Mouse (Mus musculus): ENCODE results near the gene Cck. TPM values are rescaled to one million over a fixed set of nuclear protein-coding genes. Genes with fewer than 3 reads are reported as not detected.

Cck gene
- polyA plus RNA-seq, 1 experiment from 2014 or later = 1.1 TPM

GRCm38 (mm10) chr9:121446431-121446831 lies 49.1 kb downstream of the Cck start:
- H3K9me3 ChIP-seq (replicated peaks; ENCODE audit: control insufficient read depth, low read length) = no peaks in the 10 kb centered on the region

GRCm38 (mm10) chr9:121445364-121445763 lies 50.1 kb downstream of the Cck start:
- no peaks in the 10 kb centered on the region for H3K27me3 ChIP-seq (ENCODE audit: control insufficient read depth, insufficient read depth, low read depth, low read length)
- H3K4me1 ChIP-seq (ENCODE audit: control insufficient read depth, low read depth, low read length) = peaks cover 4% of the 10 kb centered on the region
- no peak overlapping the region for H3K4me3 ChIP-seq (ENCODE audit: low read depth, low read length)
- 67% methylated on average over 2 of the region's 2 CpGs for WGBS (ENCODE audit: insufficient replicate concordance)
- no peak overlapping the region for H3K9ac ChIP-seq (ENCODE audit: low read depth, low read length)
- ATAC-seq (ENCODE audit: low read depth) = peak; percentile 77
- H3K27ac ChIP-seq (ENCODE audit: low read length) = no peak overlapping the region
- no peak overlapping the region for H3K4me2 ChIP-seq (ENCODE audit: low read depth, low read length)
- no peaks in the 10 kb centered on the region for H3K9me3 ChIP-seq (replicated peaks; ENCODE audit: control insufficient read depth, low read length)
- peaks cover 5% of the 10 kb centered on the region; the same call in 1 of the 2 replicates for H3K36me3 ChIP-seq (ENCODE audit: control insufficient read depth, insufficient read depth)

More at GRCm38 (mm10) chr9:121446431-121446831, 49.1 kb downstream of the Cck start:
- Histone ChIP-seq H3K9ac (ENCODE audit: low read depth, low read length) (no peak overlapping the region), H3K4me1 (ENCODE audit: control insufficient read depth, low read depth, low read length) (peaks cover 4% of the 10 kb centered on the region), H3K36me3 (ENCODE audit: control insufficient read depth, insufficient read depth) (peaks cover 5% of the 10 kb centered on the region; the same call in 1 of the 2 replicates), H3K27me3 (ENCODE audit: control insufficient read depth, insufficient read depth, low read depth, low read length) (no peaks in the 10 kb centered on the region), H3K4me2 (ENCODE audit: low read depth, low read length) (no peak overlapping the region), H3K4me3 (ENCODE audit: low read depth, low read length) (no peak overlapping the region), H3K27ac (ENCODE audit: low read length) (no peak overlapping the region)
- no peak for ATAC-seq (ENCODE audit: low read depth)
- 86% methylated on average over 13 of the region's 13 CpGs for WGBS (ENCODE audit: insufficient replicate concordance)

GRCm38 (mm10) chr9:121444367-121444707 lies 51.2 kb downstream of the Cck start:
- no peak for ATAC-seq (ENCODE audit: low read depth)
- Histone ChIP-seq H3K36me3 (ENCODE audit: control insufficient read depth, insufficient read depth) (peaks cover 5% of the 10 kb centered on the region; the same call in 1 of the 2 replicates), H3K27ac (ENCODE audit: low read length) (no peak overlapping the region)

GRCm38 (mm10) chr9:121443696-121444366 lies 51.7 kb downstream of the Cck start:
- Histone ChIP-seq H3K36me3 (ENCODE audit: control insufficient read depth, insufficient read depth) (0 out of 2 replicates have a peak, but pooled peaks cover 5% of the 10 kb centered on the region), H3K4me3 (ENCODE audit: low read depth, low read length) (no peak overlapping the region), H3K9me3 (replicated peaks; ENCODE audit: control insufficient read depth, low read length) (no peaks in the 10 kb centered on the region), H3K4me2 (ENCODE audit: low read depth, low read length) (no peak overlapping the region), H3K9ac (ENCODE audit: low read depth, low read length) (no peak overlapping the region), H3K4me1 (ENCODE audit: control insufficient read depth, low read depth, low read length) (peaks cover 4% of the 10 kb centered on the region), H3K27ac (ENCODE audit: low read length) (no peak overlapping the region), H3K27me3 (ENCODE audit: control insufficient read depth, insufficient read depth, low read depth, low read length) (no peaks in the 10 kb centered on the region)
- 75% methylated on average over 31 of the region's 31 CpGs for WGBS (ENCODE audit: insufficient replicate concordance)
- ATAC-seq (ENCODE audit: low read depth) = no peak

More at GRCm38 (mm10) chr9:121444367-121444707, 51.2 kb downstream of the Cck start:
- Histone ChIP-seq H3K9ac (ENCODE audit: low read depth, low read length) (no peak overlapping the region), H3K4me1 (ENCODE audit: control insufficient read depth, low read depth, low read length) (peaks cover 4% of the 10 kb centered on the region), H3K4me3 (ENCODE audit: low read depth, low read length) (no peak overlapping the region), H3K27me3 (ENCODE audit: control insufficient read depth, insufficient read depth, low read depth, low read length) (no peaks in the 10 kb centered on the region), H3K4me2 (ENCODE audit: low read depth, low read length) (no peak overlapping the region), H3K9me3 (replicated peaks; ENCODE audit: control insufficient read depth, low read length) (no peaks in the 10 kb centered on the region)
- WGBS (ENCODE audit: insufficient replicate concordance) = 70% methylated on average over 3 of the region's 3 CpGs

GRCm38 (mm10) chr9:121442145-121442544 lies 53.3 kb downstream of the Cck start:
- no peak for ATAC-seq (ENCODE audit: low read depth)
- H3K27me3 ChIP-seq (ENCODE audit: control insufficient read depth, insufficient read depth, low read depth, low read length) = no peaks in the 10 kb centered on the region
- no peak overlapping the region for H3K9ac ChIP-seq (ENCODE audit: low read depth, low read length)
- H3K27ac ChIP-seq (ENCODE audit: low read length) = no peak overlapping the region
- 75% methylated on average over 1 of the region's 1 CpGs for WGBS (ENCODE audit: insufficient replicate concordance)
- H3K4me3 ChIP-seq (ENCODE audit: low read depth, low read length) = no peak overlapping the region
- no peaks in the 10 kb centered on the region for H3K9me3 ChIP-seq (replicated peaks; ENCODE audit: control insufficient read depth, low read length)
- peaks cover 4% of the 10 kb centered on the region for H3K4me1 ChIP-seq (ENCODE audit: control insufficient read depth, low read depth, low read length)
- H3K4me2 ChIP-seq (ENCODE audit: low read depth, low read length) = no peak overlapping the region
- 0 out of 2 replicates have a peak, but pooled peaks cover 2% of the 10 kb centered on the region for H3K36me3 ChIP-seq (ENCODE audit: control insufficient read depth, insufficient read depth)

Other genes with a start within 250 kb of the Cck start
- 29.5 and 30.8 TPM in 2 replicates for gene Ulk4, start 218.5 kb downstream of the Cck start, polyA plus RNA-seq (2015; fragmentation: Nextera tagmentation; extraction: Ambion mirVana)
- 3.8 and 5.2 TPM in 2 replicates for gene Trak1, start 198.2 kb downstream of the Cck start, polyA plus RNA-seq (2015; fragmentation: Nextera tagmentation; extraction: Ambion mirVana)
- gene Lyzl4, start 146.4 kb upstream of the Cck start, polyA plus RNA-seq (2015; fragmentation: Nextera tagmentation; extraction: Ambion mirVana) = 0.09 and 0.18 TPM in 2 replicates
- gene Vipr1, start 147.0 kb upstream of the Cck start, polyA plus RNA-seq (2015; fragmentation: Nextera tagmentation; extraction: Ambion mirVana) = 0.35 and 0.58 TPM in 2 replicates
- 2.8 and 3.0 TPM in 2 replicates for gene Sec22c, start 209.8 kb upstream of the Cck start, polyA plus RNA-seq (2015; fragmentation: Nextera tagmentation; extraction: Ambion mirVana)
- 54.9 and 55.5 TPM in 2 replicates for gene Ss18l2, start 214.6 kb upstream of the Cck start, polyA plus RNA-seq (2015; fragmentation: Nextera tagmentation; extraction: Ambion mirVana)
- gene Nktr, start 223.5 kb upstream of the Cck start, polyA plus RNA-seq (2015; fragmentation: Nextera tagmentation; extraction: Ambion mirVana) = 24.9 and 25.2 TPM in 2 replicates

Measured in liver, embryonic 16.5 days (tissue).